Mouse (Mus musculus): ENCODE data around the gene Slc25a33.

Gene Slc25a33

DNA sequence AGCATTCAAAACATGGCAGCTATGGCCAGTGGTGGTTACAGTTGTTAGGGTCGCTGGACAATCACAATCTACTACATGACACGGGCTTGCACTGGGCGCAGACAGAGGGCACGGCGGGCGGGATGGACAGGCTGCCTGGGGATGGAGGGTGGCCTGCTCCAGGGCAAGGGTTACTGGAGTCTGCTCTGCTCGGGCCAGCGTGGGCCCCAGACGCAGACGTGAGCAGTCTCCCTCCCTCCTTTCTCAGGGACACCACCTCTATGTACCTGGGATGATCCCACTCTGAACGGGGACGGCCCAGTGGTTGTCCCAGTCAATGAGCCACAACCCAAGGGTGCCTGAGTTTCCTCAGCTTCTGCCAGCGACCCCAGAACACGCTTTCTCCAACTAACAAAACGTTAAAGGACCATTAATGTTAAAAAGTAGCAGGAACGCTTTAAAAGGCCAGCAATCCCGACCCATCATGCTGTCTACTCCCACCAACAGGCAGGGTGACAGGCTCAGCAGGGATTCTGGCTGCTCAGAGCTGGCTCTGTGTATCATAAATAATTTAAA lies 49.1 kb downstream of the Slc25a33 start:
- DNase-seq: no peak

- peak; percentile 95 for DNase-seq
Measured at GRCm38 (mm10) chr4:149723855-149724731, 50.0 kb downstream of the Slc25a33 start.

DNA sequence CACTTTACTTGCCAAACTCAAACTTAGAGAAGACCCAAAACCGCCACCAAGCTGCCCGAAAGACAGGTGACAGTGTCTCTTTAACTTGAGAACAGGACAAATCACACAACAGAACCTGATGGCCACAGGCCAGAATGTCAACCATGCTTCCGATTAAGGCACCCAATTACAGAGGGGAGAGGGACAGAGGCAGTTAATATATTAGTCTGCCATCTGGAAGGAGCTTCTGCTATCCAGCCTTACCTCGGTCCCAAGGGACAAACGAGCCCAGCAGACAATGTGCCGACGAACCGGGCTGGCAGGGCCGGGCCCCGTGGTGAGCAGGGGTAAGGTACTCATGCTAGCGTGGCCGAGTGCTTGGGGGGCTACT lies 51.1 kb downstream of the Slc25a33 start:
- DNase-seq: no peak

- no peak for DNase-seq
Measured at GRCm38 (mm10) chr4:149722104-149723020, 51.7 kb downstream of the Slc25a33 start.

GRCm38 (mm10) chr4:149721163-149721562 lies 52.9 kb downstream of the Slc25a33 start:
- no peak for DNase-seq

- no peak for DNase-seq
Measured at GRCm38 (mm10) chr4:149719686-149720085, 54.4 kb downstream of the Slc25a33 start.

DNA sequence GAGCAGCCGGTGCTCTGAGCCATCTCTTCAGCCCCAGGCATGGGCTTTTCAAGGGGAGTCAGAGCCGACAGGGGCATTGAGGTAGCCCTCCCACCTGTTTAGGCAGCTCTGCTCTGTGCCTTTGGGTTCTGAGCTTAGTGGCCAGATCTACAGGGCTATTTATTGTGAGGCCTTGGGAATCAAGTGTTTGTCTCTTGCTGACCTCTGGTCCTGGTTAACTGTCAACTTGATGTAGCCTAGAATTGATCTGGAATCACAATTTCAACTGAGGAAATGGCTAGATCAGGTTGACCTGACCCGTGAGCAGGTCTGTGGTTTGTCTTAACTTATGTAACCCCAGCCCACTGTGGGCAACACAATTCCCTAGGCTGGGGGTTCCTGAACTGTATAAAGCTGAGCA lies 59.5 kb downstream of the Slc25a33 start:
- no peak for DNase-seq

GRCm38 (mm10) chr4:149711955-149712354 lies 62.1 kb downstream of the Slc25a33 start:
- DNase-seq: peak; percentile 93

DNA sequence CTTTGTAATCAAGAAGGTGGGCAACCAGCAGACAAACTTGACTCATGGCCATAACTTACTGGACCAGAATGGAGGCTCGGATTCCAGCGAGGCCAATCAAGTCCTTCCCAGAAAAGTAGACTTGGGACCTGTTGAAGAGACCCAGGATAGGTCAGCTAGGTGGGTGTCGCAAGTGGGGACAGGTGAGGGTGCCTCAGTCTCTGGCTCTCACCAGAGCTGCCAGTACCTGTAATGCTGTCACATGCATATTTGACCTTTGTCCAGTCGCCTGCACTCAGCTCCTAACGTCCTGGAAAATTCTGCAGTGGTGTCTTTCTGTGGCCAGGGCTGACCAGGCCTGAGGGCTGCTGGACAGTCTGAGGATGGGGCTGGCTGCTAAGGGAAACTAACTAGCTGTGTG lies 62.6 kb downstream of the Slc25a33 start:
- DNase-seq: no peak

DNA sequence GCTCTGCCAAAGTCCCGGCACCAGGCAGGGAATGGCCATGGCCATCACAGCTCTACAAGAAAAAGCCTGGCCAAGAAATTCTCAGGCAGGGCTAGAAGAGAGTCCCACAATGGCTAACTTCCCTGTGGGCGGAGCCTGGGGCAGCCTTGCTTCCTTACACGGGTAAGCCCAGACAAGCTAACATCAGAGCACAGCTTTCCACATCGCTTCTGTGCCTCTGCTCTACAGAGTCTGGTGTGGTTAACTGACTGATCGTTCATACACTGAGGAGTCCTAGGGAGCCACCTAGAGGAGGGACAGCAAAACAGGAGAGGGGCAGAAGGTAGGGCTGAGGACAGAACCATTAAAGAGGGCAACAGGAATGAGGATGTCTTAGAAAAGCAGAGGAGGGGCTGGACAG lies 63.6 kb downstream of the Slc25a33 start:
- peak; percentile 99 for DNase-seq

- peak; percentile 94 for DNase-seq
Measured at GRCm38 (mm10) chr4:149705941-149706340, 68.1 kb downstream of the Slc25a33 start.

GRCm38 (mm10) chr4:149705298-149705697 lies 68.8 kb downstream of the Slc25a33 start:
- no peak for DNase-seq

DNA sequence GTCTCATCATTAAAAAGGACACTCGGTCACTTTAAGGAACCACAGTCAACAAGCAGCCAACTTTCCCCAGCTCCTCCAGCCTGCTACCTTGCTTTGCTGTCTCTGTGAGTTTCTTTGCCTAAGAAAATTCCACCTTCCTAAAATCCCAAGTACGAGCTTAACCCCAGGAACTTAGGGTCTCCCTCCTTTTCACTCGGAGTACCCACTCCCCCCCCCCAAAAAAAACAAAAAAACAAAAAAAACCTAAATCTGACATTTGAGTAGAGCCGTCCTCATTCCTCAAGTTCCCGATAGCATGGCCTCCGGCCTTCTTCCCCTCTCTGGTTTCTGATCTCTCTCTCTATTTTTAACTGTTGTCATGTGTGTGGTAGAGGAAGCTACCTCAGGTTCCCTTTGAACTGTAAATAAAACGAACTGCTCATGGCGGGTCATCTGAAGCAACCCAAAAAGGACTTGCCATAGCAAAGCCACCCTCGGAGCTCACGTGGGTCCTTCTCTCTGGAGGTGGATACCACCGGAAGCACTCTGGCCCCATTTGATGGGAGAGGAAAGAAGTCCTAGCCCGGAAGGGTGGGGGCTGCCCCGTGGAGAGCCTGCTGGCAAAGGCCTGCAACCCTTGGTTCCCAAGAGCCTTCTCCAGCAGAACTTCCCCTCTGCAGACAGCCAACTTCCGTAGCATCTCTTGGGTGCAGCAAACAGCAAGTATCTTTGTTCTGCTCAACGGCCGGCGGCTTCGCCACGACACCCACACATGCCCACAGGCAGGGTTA lies 71.7 kb downstream of the Slc25a33 start, which contains the start of gene Pik3cd:
TSS of gene Pik3cd (minus strand) at position 362 of the 770 bp plus-strand sequence.
- peak; percentile 97 for DNase-seq

DNA sequence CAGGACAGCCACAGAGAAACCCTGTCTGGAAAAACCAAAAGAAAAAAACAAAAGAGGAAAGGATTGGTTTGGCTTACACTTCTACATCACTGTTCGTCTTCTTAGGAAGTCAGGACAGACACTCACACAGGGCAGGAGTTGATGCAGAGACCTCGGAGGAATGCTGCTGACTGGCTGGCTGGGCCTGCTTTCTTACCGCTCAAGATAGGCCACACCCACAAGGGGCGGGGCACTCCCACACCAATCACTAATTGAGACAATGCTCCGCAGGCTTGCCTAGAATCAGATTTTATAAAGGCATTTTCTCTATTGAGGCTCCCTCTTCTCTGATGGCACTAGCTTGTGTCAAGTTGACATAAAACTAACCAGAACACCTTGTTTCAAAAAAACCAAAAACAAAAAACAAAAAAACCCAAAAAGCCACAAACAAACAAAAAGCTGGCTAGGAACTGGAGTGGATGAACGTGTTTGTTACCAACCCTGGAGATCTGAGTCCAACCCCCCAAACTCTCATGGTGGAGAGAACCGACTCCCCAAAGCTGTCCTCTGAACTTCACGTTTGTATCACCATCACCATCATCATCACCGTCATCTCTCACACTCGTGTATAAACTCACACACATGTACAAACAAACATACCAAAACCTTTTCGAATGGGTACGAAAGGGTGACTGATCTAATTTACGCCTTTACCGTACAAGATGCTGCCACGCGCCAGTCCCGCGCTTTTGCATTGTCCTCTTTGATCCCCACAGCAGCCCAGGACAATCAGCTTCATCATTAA lies 72.5 kb downstream of the Slc25a33 start:
- DNase-seq: peak; percentile 97

GRCm38 (mm10) chr4:149699953-149700352 lies 74.1 kb downstream of the Slc25a33 start:
- peak; percentile 93 for DNase-seq

DNA sequence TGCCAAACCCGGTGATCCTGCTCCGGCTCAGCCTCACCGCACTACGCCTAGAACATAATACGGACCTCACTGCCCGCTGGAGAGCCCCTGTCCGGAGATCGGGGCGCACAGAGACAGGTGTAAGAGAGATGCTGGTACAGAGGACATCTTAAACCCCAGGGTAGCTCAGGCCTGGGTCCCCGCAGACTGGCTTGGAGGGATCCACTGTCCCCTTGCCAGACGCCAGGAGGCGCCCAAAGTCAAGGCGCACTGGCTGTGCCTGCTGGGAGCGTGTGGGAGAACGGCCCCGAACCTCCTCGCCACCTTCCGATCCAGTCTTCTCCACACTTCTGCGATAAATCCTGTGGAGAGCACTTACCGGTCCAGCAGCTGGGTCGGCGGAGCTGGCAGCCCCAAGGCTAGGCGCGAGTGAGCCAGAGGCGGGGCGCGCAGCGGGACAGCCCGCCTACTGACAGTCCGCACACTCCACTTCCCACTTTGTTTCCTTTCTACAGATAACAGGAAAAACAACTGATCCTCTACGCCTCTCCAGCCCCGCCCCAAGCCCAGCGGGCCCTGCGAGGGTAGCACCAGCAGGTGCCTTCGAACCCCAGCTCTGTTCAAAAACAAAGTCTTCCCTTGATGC lies 75.8 kb downstream of the Slc25a33 start:
- DNase-seq: peak; percentile 98

DNA sequence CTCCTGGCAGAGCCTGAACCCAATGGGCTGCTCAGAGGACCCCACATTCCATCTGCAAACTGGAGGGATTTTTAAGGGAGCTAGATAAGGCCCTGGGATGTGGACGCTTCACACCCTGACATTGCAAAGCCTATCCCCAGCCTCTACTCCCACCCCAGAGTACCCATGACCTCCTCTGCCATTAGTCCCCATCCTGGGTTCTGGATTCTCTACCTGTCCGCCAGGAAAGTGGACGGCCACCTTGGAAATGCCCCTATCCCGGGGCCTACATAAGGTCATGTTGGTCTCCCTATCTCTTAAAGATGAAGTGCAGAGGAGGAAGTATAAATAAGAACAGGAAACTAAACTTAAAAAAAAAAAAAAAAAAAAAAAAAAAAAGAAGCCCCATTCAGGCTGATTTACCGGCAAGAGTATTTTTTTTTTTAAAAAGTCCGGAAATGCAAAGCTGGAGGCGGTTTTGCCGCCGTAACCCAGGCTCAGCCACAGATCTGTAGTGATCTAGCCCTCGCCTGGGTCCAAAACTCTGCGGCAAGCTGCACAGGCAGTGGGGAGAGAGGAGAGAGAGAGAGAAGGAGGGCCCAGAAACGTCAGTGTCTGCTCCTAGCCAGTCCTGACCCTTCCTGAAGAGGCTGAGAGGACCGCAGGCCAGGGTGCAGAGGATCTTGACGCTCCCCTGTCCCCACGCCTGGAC lies 76.4 kb downstream of the Slc25a33 start:
- DNase-seq: peak; percentile 97

DNA sequence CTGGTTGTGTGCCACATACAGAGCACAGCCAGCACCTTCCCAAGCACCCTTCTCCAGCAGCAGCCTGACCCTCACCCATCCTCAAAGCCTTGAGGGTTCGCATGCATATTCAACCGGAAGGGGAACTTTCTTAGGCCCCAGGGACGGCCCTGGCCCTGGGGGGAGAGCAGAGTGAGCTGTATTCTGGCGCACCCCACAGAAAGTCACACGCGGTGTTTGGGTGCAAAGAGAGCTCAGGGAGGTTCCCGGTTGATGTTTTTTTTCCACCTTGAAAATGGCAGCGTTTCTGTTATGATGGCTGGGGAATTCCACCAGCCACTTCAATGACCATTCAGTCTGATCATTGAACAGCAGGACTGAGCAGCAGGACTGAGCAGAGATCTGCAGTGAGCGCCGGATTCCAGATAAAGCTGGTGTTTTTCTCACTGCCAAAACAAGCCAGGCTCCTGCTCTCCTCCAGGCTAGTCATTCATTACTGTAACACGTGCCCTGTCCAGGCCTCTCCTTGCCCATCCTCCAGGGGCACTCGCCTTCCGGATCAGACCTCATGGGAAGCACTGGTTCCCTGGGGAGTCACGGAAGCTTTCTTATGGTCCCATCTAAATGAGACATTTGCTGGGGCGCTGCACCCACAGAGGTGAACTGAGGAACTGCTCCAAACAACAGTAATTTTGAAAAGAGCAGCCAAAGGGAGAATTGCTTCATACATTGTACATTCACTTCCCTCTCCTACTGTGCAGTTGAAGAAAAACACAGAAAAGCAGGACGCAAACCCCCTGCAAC lies 77.7 kb downstream of the Slc25a33 start:
- peak; percentile 95 for DNase-seq

Measured in heart, adult 11 months (tissue).